Mouse (Mus musculus) gastrocnemius, adult 8-10 months (tissue): ENCODE results near the gene Ccnyl1. TPM values are rescaled to one million over a fixed set of nuclear protein-coding genes. Genes with fewer than 3 reads are reported as not detected.
"Not testable (repeated sequence)": the region's sequence is repeated elsewhere in the genome, so short reads cannot be mapped to it uniquely, and the experiment has no call there.

Experiments
- DNase-seq, 2 experiments: peaks; one replicate each; pipeline ENCODE4 v3.0.0; 2022; ENCODE audit warnings: low spot score in 2 of 2
- total RNA-seq, 4 experiments: library from RNA; stranded (reverse); gene quantifications; 2 replicates each; pipeline ENCODE4 v1.2.4; 2022

Ccnyl1 gene
- total RNA-seq, result 10 to 100 TPM; 17.3 to 28.6 (median 22.4) TPM

GRCm38 (mm10) chr1:64690213-64691013 lies at the start of gene Ccnyl1:
TSS of gene Ccnyl1 (plus strand) at chr1:64690455.
- DNase-seq, result peak; percentile 95 to 98

- DNase-seq, result no peak
Measured at GRCm38 (mm10) chr1:64641069-64641468, 49.2 kb upstream of the Ccnyl1 start.

- DNase-seq, result not testable (repeated sequence)
Measured at GRCm38 (mm10) chr1:64642541-64642940, 47.7 kb upstream of the Ccnyl1 start.

- DNase-seq, result no peak
Measured at GRCm38 (mm10) chr1:64644513-64644912, 45.7 kb upstream of the Ccnyl1 start.

- no peak for DNase-seq
Measured at GRCm38 (mm10) chr1:64649362-64650124, 40.7 kb upstream of the Ccnyl1 start.

- DNase-seq, result no peak
Measured at GRCm38 (mm10) chr1:64653701-64654100, 36.6 kb upstream of the Ccnyl1 start.

- no peak for DNase-seq
Measured at GRCm38 (mm10) chr1:64655415-64655814, 34.8 kb upstream of the Ccnyl1 start.

GRCm38 (mm10) chr1:64656423-64657129 lies 33.7 kb upstream of the Ccnyl1 start:
- DNase-seq, result no peak

- no peak for DNase-seq
Measured at GRCm38 (mm10) chr1:64658876-64659275, 31.4 kb upstream of the Ccnyl1 start.

GRCm38 (mm10) chr1:64667111-64667633 lies 23.1 kb upstream of the Ccnyl1 start:
- DNase-seq, result no peak

- no peak for DNase-seq
Measured at GRCm38 (mm10) chr1:64669451-64669850, 20.8 kb upstream of the Ccnyl1 start.

GRCm38 (mm10) chr1:64673931-64674330 lies 16.3 kb upstream of the Ccnyl1 start:
- DNase-seq, result no peak

- DNase-seq, result no peak
Measured at GRCm38 (mm10) chr1:64676060-64676839, 14.0 kb upstream of the Ccnyl1 start.

GRCm38 (mm10) chr1:64681499-64681898 lies 8.8 kb upstream of the Ccnyl1 start:
- no peak for DNase-seq

- no peak for DNase-seq
Measured at GRCm38 (mm10) chr1:64683039-64683438, 7.2 kb upstream of the Ccnyl1 start.

- no peak for DNase-seq
Measured at GRCm38 (mm10) chr1:64684440-64684839, 5.8 kb upstream of the Ccnyl1 start.

GRCm38 (mm10) chr1:64688046-64688445 lies 2.2 kb upstream of the Ccnyl1 start:
- no peak for DNase-seq

GRCm38 (mm10) chr1:64689561-64690212 lies 568 bp upstream of the Ccnyl1 start:
- no peak for DNase-seq

- DNase-seq, result peak; percentile 7 to 28
Measured at GRCm38 (mm10) chr1:64691121-64691551, 881 bp downstream of the Ccnyl1 start.

GRCm38 (mm10) chr1:64691581-64691980 lies 1.3 kb downstream of the Ccnyl1 start:
- no peak for DNase-seq
